Mouse (Mus musculus) layer of hippocampus, adult 9-10 months (tissue): ENCODE results near the gene Gla.
"Not testable (repeated sequence)": the region's sequence is repeated elsewhere in the genome, so short reads cannot be mapped to it uniquely, and the experiment has no call there.

Experiments
- DNase-seq: peaks from one replicate; pipeline ENCODE4 v3.0.0; 2022; ENCODE audit warnings: low spot score

Gene Gla

DNA sequence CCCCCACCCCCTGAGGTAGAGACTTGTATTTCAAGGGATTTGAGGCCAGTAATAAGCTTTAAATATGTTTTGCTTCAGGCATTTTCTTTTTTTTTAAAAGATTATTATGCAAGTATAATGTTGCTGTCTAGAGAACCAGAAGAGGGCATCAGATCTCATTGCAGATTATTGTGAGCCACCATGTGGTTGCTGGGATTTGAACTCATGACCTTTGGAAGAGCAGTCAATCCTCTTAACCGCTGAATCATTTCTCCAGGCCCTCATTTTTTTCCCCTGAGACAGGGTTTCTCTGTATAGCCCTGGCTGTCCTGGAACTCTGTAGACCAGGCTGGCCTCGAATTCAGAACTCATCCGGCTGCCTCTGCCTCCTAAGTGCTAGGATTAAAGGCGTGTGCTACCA, 12.7 kb downstream of the Gla start:
- no peak for DNase-seq

DNA sequence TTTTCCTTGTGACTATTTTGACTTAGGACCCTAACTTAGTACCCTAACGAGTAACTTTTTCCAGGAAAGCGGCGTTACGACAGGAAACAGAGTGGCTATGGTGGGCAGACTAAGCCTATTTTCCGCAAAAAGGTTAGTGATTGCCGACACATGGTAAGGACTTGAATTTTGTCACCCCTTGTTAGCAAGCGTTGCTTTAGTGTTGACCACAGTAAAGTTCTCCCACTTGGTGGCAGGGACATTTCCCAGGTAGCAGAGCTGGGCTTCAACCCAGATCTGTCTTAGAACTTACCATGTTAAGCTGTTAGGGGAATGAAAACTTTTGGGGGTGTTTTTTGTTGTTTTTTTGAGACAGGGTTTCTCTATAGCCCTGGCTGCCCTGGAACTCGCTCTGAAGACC, 14.5 kb downstream of the Gla start:
- no peak for DNase-seq

DNA sequence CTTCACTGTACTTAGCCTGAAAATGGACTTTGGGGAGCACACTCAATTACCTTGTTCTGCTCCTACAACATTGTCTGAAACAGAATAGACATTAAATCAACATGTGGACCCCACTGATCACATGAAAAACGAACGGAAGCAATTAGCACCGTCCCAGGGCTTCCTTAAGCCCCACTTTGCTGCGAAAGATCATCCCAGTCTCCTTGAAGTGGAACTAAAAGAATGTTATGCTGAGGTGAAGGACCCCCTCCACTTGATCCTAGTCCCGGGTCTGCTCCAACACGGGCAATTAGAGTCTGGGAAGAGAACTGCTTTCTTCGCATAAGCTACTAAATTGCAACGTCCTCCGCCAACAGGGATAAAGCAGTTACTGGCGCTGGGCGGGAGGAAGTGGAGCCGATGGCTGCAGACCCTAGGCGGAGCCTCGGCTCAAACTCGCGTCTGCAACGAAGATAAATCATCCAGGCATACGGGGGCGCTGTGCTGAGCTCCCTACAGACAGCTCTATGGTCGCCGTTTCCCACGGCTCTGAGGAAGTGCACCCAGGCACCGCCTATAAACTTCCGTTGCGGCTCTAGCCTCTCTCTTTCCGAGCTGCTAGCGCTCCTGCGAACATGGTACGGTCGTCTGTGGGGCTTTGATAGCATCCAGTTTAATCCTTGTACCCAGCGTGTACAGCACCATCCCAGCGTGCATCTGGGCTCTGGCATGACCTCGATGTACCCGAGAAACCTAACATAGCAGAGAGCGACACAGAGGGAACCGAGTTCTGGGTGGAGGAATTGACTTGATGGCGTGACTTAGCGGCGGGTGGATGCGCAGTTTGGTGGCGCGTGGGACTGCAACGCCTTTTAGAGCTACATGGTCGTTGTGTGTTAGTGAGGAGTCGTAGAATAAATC, 15.6 kb downstream of the Gla start, which contains the start of gene Rpl36a:
Gene Rpl36a, plus strand, starts transcription at position 552 of the 900 bp plus-strand sequence.
- peak; percentile 83 for DNase-seq

DNA sequence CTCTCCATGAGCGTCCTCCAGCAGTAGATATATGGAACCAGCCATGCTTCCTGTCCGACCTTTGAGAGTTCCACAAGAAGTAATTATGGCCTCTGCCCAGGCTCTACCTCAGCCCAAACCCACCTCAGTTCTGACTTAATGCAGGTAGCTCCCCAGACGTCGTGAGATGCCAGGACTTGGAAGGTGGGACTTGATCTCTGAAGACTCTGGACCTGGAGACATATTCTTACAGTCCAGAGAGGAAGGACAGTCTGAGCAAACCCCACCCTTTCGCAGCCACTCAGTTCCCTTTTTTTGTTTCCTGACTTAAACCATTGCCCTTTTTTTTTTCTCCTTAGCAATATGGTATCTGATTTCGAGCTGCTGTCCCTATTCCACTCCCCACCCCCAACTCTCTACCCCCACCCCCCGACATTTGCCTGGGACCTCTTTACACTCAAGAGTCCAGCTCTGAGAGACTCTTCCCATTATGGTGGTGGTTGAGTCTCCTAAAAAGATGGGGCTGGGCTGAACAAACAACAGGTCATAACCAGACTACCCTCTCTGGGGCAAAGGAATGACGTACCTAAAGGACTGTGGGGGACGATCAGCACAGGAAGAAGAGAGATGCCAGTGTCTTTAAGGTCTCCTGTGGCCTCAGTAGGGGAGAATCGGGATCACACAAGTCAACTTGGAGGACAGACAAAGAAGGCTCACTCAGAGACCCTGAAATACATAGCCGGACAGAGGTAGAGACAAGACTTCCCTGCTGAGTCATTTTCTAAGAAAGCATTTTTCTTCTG, 17.8 kb downstream of the Gla start, which contains the start of gene Btk:
Gene Btk, minus strand, starts transcription at position 683 of the 782 bp plus-strand sequence.
- no peak for DNase-seq

DNA sequence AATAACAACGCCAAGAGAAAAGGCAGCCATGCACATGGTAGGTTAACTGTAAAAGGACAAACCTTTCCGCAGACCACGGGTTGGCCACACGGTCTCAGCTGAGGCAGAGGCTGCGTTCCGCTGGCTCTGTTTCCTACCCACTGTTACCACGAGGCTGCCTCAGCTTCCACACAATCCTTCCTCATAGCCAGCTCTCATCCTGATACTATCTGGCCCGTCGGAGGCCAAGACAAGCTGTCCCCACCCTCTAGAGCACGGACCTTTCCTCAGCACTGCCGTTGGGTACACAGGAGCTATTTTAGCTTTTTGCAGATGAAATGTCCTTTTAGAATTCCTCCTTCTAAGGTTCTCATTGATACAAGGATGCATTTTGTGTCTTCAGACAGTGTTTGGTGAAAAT, 18.7 kb downstream of the Gla start:
- DNase-seq, result no peak

DNA sequence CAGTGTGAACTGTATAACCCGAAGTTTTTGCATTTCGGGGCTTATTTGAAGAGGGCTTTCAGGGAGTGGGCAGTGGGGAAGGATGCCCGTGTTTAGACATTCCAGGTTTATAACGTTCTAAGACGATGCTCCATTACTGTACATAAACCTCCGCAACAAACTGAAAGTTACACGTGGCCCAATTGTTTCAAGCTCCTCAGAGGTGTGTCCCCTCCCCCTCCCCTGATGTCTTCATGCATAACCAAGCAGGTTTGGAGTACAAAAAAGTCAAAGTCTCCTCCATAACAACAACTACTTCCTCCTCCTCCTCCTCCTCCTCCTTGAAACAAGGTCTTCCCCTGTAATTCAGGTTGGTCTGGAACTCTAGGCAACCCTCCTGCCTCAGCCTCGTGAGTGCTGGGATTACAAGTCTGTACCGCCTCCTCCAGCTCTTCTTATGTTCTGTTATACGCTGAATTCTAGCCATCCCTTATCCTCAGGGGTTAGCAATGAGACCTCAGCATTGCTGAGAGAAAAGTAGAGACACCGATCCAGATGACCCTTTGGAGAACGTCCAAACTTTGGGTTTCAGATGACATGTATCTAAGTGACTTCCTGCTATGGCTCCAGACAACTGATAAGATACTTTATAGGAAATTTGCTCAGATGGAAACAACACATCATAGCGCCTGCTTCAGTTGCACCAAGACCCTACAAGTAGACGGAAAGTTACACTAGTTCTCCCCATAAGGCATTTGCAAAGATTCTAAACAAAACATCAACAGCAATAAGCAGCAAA, 20.2 kb downstream of the Gla start:
- DNase-seq, result no peak

DNA sequence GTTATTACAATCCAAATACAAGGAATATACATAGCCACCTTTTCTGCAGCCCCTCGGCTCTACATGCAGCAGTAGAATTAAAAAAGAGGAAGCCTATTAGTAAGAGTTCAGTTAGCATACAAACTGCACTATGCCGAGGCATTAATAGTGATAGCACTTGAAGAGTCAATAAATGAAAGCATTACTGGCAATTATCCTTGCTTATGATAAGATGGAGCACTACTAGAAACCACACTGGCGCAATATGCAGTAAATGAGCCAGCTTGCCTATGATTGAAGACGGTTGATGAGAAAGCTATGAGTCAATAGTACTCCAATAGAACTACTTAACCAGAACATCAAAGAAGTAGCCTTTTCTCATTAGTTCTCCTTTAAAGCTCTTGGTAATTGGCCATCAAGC, 23.0 kb downstream of the Gla start:
- no peak for DNase-seq

DNA sequence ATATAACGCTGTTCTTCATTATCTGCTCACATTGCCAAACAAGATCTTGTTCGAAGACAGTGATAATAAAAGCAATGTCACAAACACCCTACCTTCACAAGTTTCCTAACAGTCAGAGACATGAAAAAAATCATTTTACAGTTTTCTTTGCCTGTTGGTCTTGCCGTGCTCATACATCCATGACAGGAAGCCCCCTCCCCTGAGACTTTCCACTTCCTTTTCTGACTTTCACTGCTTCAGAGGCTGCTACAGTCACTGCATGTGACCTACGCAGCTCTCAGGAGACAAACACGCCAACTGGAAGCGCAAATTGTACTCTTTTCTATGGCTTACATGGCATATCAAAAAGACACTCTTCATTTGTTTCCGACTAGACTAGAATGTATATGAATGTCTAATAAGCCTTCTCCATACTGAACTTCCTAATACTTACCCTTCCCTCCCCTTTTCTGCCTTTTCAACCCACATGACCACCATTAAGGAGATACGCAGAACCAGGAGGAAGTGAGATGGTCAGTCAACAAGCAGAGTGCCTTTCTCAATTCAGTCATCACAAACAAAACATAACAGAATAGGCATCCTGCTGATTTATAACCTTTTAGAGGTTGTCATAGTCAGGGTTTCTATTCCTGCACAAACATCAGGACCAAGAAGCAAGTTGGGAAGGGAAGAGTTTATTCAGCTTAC, 34.2 kb downstream of the Gla start:
- DNase-seq, result no peak

DNA sequence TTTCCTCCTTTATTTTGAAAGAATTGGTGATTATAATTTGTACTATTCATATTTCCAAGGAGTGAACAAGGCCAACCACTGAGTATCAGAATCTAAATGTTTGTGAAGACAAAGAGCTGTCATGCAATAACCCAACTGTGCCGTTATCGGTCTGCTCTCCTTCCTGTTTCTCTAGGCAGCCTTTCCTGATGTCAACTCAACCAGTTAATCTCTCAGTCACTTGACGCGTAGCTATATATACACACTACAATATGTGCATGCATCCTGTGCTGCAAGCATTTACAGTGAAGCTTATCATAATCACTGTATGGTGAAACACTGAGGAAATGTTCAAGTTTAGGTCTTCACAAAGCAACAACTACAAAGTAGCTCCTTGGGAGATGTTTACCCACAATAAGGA, 36.6 kb downstream of the Gla start:
- DNase-seq, result no peak

DNA sequence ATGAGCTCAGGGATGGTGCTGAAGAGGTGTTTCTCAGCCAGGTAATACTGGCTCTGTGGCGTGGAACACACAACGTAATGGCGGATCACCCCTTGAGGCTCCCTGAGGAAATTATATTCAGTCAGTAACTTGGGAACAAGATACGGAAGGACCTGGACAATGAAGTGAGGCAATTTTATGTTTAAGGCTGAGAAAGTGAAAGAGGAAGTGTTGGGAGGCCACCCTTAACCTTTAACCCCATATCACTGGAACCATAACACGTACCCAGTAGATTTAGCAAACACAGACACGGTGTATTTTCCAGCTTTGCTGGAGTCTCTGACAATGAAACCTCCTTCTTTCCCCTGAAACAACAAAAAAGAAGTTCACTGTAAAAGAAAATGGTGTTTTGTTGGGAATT, 46.5 kb downstream of the Gla start:
- no peak for DNase-seq

DNA sequence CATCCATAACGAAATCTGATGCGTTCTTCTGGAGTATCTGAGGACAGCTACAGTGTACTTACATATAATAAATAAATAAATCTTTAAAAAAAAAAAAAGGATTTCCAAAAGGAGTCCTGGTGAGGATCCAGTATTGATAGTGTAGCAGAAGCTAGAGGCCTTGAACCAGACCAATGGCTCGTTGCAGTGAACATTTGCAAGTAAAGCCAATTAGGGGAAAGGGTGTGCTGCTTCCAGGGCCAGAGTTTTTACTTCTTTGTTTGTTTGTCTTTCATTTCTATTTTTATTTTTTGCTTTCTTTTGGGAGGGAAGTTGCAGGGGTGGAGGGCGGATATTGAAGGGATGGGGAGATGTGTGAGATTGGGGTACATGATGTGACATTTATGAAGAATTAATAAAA, 47.6 kb downstream of the Gla start:
- no peak for DNase-seq

DNA sequence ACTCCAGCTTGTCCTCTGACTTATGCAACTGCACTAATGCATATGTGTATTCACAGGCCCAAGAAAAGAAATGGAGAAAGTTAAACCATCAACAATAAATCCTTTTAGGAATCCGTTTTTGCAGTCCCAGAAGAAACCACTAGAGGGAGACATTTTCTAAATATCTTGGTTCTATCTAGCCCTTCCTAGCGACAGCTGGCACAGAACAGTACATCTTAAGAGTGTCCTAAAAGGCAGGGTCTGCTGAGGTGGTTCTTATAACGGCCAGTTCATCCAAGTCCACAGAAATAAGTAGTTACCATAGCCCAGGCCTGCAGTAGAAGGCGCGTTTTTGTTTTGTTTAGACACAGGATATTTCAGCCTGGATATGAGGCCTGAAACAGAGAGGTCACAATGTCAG, 50.0 kb downstream of the Gla start:
- peak; percentile 38 for DNase-seq

DNA sequence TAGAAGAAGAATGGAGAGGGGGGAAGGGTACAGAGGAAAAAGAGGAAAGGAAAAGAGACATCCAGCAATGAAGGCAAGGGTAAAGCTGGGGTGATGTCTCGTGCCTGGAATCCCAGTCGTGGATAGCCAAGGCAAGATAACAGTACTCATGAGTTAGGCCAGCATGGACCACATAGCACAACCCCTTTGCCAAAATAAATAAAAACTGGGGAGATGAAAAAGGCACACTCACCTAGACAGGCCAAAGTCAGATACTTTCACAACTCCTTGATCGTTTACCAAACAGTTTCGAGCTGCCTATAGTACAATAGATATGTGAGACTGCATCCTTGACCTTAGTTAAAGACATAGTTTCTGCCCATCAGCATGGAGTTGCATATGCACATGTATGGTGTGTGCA, 53.6 kb downstream of the Gla start:
- DNase-seq, result no peak

DNA sequence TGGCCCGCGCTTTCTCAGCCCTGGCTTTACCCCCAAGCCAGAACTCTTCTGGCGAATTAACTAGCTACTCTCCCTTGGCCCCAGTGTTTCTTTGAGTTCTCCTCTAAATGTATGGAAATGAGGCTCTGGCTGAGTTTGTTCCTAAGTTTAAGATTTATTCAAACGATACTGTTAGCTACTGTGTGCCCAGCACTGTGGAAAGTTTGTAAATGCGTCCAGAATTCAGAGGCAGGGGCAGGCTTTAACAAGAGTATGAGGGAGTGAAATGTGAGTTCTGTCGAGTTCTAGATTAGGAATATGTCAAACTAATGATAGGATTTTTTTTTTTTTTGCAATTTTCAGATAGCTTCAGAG, 59.0 kb downstream of the Gla start:
- no peak for DNase-seq

DNA sequence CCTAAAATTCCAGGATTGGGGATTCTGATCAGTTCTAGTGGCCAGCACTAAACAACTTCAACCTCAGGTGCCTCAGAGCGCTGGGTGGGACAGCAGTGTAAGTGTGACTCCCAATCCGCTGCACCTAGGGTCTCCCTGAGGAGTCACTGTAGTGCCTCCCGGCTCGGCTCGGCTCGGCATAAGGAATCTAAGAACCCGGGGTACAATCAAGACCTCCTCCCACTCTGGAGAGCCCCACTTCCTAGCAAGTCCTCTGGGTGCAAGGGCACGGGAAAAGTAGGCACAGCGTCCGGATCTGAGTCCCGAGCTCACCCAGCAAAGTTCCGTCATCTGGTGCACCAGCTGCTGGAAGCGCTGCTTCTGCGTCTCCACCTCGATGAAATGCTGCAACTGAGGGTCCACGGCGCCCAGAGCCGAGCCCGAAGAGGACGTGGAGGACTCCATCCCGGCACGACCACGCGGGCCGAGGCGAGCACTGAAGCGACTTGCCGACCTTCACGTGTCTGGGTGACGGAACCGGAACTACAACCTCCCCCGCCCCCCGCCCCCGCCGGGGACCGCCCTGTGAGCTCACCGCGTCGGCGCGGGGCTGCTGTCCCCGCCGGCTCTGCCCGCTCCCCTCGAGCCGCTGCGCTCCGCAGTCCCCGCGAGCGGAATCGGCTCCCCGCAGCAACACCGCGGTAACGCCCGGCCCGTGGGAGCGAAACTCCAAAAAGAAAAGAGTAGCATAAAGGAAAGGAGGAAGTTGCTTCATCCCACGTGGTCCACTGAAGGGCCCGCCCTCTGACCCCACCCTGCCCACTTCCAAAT, 59.6 kb downstream of the Gla start, which contains the start of gene Timm8a1:
Gene Timm8a1, minus strand, starts transcription at position 721 of the 810 bp plus-strand sequence.
- DNase-seq, result no peak

DNA sequence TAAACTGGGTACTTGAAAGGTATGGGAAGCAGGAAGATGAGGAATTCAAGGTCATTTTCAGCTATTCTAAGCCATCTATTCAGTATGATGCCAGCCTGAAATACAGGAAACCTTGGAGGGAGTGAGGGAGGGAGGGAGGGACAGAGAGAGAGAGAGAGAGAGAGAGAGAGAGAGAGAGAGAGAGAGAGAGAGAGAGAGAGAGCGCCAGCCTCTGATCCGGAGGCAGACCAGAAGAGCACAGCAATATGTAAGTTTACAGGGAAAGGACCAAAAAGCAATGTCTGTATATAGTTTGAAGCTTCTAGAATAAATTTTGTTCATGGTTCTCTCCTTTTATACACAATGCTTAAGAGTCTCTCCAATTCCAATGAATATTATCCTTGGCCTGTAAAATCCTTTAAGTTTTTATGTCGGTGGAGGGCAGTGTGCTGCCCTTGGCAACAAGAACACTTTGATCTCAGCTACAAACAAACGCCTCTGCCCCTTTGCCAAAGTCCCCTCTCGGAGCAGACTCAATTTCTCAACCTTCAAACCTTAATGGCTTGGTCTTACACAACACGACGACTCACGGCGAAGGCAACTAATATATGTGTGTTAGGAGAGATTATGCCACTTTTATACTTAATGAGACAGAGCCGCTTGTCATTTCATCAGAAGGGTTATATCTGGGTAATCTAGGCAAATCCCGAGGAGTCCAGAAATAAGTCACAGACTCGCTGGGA, 60.4 kb downstream of the Gla start:
- no peak for DNase-seq

DNA sequence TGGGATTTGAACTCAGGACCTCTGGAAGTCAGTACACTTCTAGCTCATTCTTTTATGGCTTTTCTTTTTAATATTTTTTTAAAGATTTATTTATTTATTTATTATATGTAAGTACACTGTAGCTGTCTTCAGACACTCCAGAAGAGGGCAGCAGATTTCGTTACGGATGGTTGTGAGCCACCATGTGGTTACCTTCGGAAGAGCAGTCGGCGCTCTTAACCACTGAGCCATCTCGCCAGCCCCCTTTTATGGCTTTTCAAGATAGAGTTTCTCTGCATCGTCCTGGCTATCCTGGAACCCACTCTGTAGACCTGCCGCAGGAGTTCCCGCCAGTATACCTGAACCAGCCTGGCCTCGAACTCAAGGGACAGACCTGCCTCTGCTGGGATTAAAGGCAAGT, 61.1 kb downstream of the Gla start:
- not testable (repeated sequence) for DNase-seq
